Mouse (Mus musculus) embryonic fibroblast, embryonic 13.5 days (primary cell): ENCODE results near the gene Bricd5.

Source experiments
- CTCF ChIP-seq: IDR thresholded peaks from 2 replicates; pipeline ENCODE4 v1.5.1; 2011; ENCODE audit warnings: mild to moderate bottlenecking, control low read depth, low read length, moderate library complexity, borderline replicate concordance; ENCODE audit not compliant: insufficient read depth
- POLR2A ChIP-seq: IDR thresholded peaks from 2 replicates; pipeline ENCODE4 v1.6.1; 2011; ENCODE audit warnings: low read depth, mild to moderate bottlenecking, control low read depth, low read length, moderate library complexity

- no peak for TF ChIP-seq CTCF
- no peak for TF ChIP-seq POLR2A
These were observed 7.5 kb downstream of the Bricd5 start for GRCm38 (mm10) chr17:24481027-24481815.
